Mouse (Mus musculus) midbrain, postnatal 0 days (tissue): ENCODE measurements at regions not wholly inside any gene's neighbourhood (a gene's known extent, or its start where the extent isn't known, plus 50 kb on each side); places are given as distances from the start of the nearest gene placed in this dataset.

Source experiments
- ATAC-seq: fragments of 200-750 bp; cut with Nextera tagmentation; 2 replicates; pipeline ENCODE4 v1.8.0; 2017; ENCODE audit warnings: moderate number of reproducible peaks, mild to moderate bottlenecking, moderate TSS enrichment, moderate library complexity; ENCODE audit not compliant: low FRiP score
- DNase-seq: peaks from one replicate; pipeline ENCODE4 v3.0.0-alpha.2; 2015; ENCODE audit warnings: low spot score
- H3K27ac ChIP-seq: fragments of 300-500 bp; sonication (generic); 2 replicates; pipeline ENCODE4 v1.5.1; 2014; ENCODE audit warnings: low read depth, mild to moderate bottlenecking, low read length, mixed read lengths
- H3K27me3 ChIP-seq: fragments of 300-500 bp; sonication (generic); 2 replicates; pipeline ENCODE4 v1.6.1; 2014; ENCODE audit warnings: low read length, control low read depth, mixed read lengths; ENCODE audit not compliant: insufficient read depth
- H3K36me3 ChIP-seq: fragments of 300-500 bp; sonication (generic); 2 replicates; pipeline ENCODE4 v1.6.1; 2014; ENCODE audit warnings: low read length, control low read depth, mixed read lengths; ENCODE audit not compliant: insufficient read depth
- H3K4me1 ChIP-seq: fragments of 300-500 bp; sonication (generic); 2 replicates; pipeline ENCODE4 v1.6.1; 2014; ENCODE audit warnings: mild to moderate bottlenecking, control low read depth, antibody characterized with exemption, low read length, mixed read lengths; ENCODE audit not compliant: insufficient read depth
- H3K4me2 ChIP-seq: fragments of 300-500 bp; sonication (generic); 2 replicates; pipeline ENCODE4 v1.6.1; 2014; ENCODE audit warnings: low read depth, mild to moderate bottlenecking, low read length, mixed read lengths; ENCODE audit not compliant: poor library complexity, severe bottlenecking
- H3K4me3 ChIP-seq: fragments of 300-500 bp; sonication (generic); 2 replicates; pipeline ENCODE4 v1.5.1; 2014; ENCODE audit warnings: low read depth, mild to moderate bottlenecking, low read length, moderate library complexity
- H3K9ac ChIP-seq: fragments of 300-500 bp; sonication (generic); replicated peaks from 2 replicates; pipeline ENCODE4 v1.6.1; 2014; ENCODE audit warnings: mild to moderate bottlenecking, low read length, moderate library complexity, mixed read lengths; ENCODE audit not compliant: poor library complexity, severe bottlenecking
- H3K9me3 ChIP-seq: fragments of 300-500 bp; sonication (generic); 2 replicates; pipeline ENCODE4 v1.6.1; 2016; ENCODE audit warnings: low read length, control low read depth
- CTCF ChIP-seq: IDR thresholded peaks from 2 replicates; pipeline ENCODE4 v1.5.1; 2016; ENCODE audit warnings: antibody characterized with exemption, mild to moderate bottlenecking
- WGBS: fragments of 180-500 bp; shearing (Covaris S2); extraction: QIAGEN DNeasy Blood & Tissue Kit; methylation state at CpG from one replicate; pipeline ENCODE4 v1.1.7; 2014; 5-methylcytosine and 5-hydroxymethylcytosine counted together

DNA sequence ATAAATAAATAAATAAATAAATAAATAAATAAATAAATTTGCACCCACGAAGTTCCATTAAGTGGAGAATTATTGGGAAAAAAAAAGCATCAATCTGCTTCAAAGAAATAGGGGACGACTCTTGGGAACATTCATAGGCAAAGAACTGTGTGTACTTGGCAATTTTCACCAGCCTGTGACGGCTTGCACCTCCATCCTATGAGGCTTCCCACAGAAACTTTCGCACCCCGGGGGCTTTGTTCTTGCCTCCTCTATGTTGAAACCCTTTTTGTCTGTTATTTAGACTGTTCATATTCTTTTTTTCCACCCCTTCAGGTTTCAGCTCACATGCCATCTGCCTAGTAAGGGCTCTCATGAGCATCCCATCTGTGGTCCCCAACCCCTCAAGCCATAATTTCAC, 570.0 kb downstream of the Ttll7 start:
- no peak for TF ChIP-seq CTCF
- no peaks in the 10 kb centered on the region for H3K4me1 ChIP-seq
- WGBS = 77% methylated on average over 5 of the region's 5 CpGs
- no peak overlapping the region for H3K9ac ChIP-seq
- no peak overlapping the region for H3K4me2 ChIP-seq
- no peaks in the 10 kb centered on the region for H3K36me3 ChIP-seq
- H3K9me3 ChIP-seq = no peaks in the 10 kb centered on the region
- no peak overlapping the region for H3K27ac ChIP-seq
- no peaks in the 10 kb centered on the region for H3K27me3 ChIP-seq
- DNase-seq (no peak), ATAC-seq (no peak)
- H3K4me3 ChIP-seq = no peak overlapping the region

DNA sequence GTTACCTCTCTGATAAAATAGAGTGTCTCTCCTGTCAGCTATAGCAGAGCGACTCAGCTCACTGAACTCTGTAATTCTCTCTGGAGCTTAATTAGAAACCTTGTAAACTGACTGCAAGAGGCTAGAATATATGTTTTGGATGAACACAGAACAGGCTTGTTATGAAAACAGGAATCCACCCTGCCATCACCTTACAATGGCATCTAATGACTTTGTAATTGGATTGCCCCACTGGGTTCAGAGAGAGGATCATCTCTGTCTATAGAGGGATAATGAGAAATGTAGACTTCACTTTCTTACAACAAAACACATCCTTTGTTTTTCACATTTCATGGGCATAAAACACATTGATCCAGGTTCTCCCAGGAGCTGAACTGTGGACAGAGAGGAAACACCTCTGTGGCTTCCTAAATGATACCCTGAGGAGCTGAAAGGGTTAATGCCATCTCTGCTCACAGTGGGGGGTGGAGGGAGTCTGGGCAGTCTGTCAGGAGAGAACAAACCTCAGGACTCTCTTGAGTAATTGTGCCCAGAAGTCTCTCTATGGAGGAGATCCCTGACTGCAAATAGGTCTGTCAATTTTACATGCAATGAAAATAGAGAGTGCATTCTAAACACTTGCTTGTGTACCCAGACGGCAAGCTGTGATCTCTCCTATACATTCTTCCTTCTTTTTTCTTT, 571.9 kb downstream of the Ttll7 start:
- Histone ChIP-seq H3K4me1 (no peaks in the 10 kb centered on the region), H3K36me3 (no peaks in the 10 kb centered on the region), H3K4me3 (no peak overlapping the region), H3K27ac (no peak overlapping the region), H3K4me2 (no peak overlapping the region), H3K9ac (no peak overlapping the region), H3K27me3 (no peaks in the 10 kb centered on the region), H3K9me3 (no peaks in the 10 kb centered on the region)
- DNase-seq (no peak), ATAC-seq (no peak)
- no peak for TF ChIP-seq CTCF
- 32% methylated on average over 2 of the region's 2 CpGs for WGBS

DNA sequence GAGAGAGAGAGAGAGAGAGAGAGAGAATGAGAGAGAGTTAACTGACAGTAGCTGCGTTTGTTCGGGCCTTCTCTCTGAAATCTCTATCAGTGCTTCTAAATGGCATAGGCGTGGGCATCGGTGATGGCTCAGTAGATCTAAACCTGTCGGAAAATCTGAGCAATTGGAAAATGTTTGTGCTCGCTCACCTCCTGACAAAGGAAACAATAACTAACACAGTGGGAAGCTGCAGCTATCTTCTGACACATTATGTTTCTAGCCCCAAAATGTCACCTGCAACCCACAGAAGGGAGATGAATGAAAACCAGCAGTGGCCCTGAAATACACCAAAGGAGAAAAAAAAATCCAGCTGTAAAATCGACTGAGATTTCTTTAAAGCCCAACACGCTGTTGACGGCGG, 576.7 kb downstream of the Ttll7 start:
- Histone ChIP-seq H3K4me2 (no peak overlapping the region), H3K9me3 (no peaks in the 10 kb centered on the region), H3K9ac (no peak overlapping the region), H3K4me3 (no peak overlapping the region), H3K4me1 (no peaks in the 10 kb centered on the region), H3K27me3 (no peaks in the 10 kb centered on the region), H3K27ac (no peak overlapping the region), H3K36me3 (no peaks in the 10 kb centered on the region)
- TF ChIP-seq CTCF = no peak
- DNase-seq = no peak
- WGBS = 45% methylated on average over 10 of the region's 10 CpGs
- ATAC-seq = no peak

DNA sequence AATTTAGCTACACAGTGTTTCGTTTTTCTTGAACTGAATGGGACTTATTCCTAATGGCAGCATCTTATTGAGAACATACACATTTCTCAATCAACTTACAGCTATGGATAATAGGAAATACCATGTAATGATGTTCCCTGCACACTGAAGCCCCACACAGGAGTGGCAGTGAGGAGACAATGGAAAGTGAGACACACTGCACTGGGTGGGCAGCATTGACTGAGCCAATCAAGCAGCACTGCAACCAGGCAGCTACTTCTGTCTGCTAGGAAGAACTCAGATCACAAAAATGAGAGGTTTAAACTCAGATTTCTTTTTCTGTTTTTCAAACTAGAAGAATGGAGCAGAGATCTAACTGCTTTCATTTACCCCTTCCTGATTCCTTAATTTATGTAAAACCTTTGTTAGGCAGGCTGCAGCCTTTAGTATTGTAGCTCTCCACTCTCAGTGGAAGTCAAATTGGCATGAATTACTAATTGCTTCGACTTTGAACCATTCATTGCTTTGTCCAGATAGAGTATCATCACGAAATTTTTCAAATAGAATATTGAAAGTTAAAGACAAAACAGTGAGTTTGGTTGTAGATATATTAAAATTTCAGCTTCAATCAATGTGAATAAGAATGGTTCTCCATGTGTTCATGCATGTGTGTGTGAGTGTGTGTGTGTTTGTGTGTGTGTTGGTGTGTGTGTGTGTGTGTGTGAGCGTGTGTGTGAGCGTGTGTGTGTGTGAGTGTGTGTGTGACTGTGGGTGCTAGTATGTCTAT, 590.9 kb downstream of the Ttll7 start:
- H3K27me3 ChIP-seq = no peaks in the 10 kb centered on the region
- H3K36me3 ChIP-seq = no peaks in the 10 kb centered on the region
- TF ChIP-seq CTCF = no peak
- H3K4me1 ChIP-seq = no peaks in the 10 kb centered on the region
- WGBS = 58% methylated on average over 5 of the region's 5 CpGs
- ATAC-seq (no peak), DNase-seq (no peak)
- no peak overlapping the region for H3K4me2 ChIP-seq
- no peak overlapping the region for H3K4me3 ChIP-seq
- H3K27ac ChIP-seq = no peak overlapping the region
- H3K9ac ChIP-seq = no peak overlapping the region
- no peaks in the 10 kb centered on the region for H3K9me3 ChIP-seq

DNA sequence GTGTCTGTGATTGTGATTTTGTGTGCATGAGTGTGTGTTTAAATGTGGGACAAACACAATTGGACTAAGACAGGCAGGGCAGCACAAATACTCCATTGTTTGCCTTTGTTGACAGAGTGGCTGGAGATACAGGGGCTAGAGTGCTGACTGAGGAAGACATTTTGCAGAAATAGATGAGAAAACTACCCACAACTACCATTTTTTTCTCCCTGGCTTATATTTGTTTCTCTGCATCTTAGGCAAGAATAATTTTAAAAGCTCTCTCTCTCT, 591.5 kb downstream of the Ttll7 start:
- no peaks in the 10 kb centered on the region for H3K4me1 ChIP-seq
- no peaks in the 10 kb centered on the region for H3K27me3 ChIP-seq
- no peaks in the 10 kb centered on the region for H3K36me3 ChIP-seq
- H3K4me3 ChIP-seq = no peak overlapping the region
- TF ChIP-seq CTCF = no peak
- no peaks in the 10 kb centered on the region for H3K9me3 ChIP-seq
- H3K9ac ChIP-seq = no peak overlapping the region
- no peak overlapping the region for H3K27ac ChIP-seq
- H3K4me2 ChIP-seq = no peak overlapping the region
- DNase-seq (no peak), ATAC-seq (no peak)

DNA sequence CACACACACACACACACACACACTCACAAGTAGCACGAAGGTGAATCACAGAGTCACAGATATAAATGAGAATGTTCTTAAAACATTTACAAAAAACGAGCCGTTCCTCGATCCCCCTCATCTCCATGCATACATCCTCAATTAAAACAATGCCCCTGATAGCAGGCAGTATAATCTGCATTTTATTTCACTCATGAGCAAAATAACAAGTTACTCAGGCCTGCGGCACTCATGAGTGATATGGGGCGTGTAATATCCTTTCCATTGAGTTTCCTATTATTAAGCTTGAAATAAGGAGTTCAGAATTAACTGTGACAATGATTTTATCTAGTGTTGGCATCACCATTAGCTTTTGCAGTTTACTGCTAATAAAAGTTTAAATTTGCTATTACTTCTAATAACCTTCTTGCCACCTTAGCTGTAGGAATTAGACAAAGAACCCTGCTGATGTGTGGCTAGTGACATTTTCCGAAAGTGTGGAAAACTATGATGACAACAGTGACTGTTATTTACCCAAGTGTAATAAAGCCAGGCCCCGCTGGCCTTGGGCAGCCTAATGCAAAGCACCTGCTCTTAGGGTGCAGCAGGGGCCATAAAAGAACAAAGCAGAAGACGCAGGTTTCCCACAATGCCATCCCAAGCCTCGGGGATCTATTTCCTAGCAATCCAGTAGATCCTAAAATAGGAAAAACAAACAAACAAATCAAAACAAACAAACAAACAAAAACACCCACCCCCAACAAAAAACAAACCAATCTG, 592.0 kb downstream of the Ttll7 start:
- no peak overlapping the region for H3K27ac ChIP-seq
- ATAC-seq (no peak), DNase-seq (no peak)
- H3K9me3 ChIP-seq = no peaks in the 10 kb centered on the region
- no peaks in the 10 kb centered on the region for H3K36me3 ChIP-seq
- no peak overlapping the region for H3K4me3 ChIP-seq
- no peaks in the 10 kb centered on the region for H3K4me1 ChIP-seq
- 70% methylated on average over 10 of the region's 10 CpGs for WGBS
- no peak overlapping the region for H3K4me2 ChIP-seq
- H3K27me3 ChIP-seq = no peaks in the 10 kb centered on the region
- TF ChIP-seq CTCF = no peak
- no peak overlapping the region for H3K9ac ChIP-seq
